Mouse (Mus musculus) neural tube, embryonic 12.5 days (tissue): Measurements from ENCODE around the gene Serpina5. TPM values are rescaled to one million over a fixed set of nuclear protein-coding genes. Genes with fewer than 3 reads are reported as not detected.
"Not testable (repeated sequence)": the region's sequence is repeated elsewhere in the genome, so short reads cannot be mapped to it uniquely, and the experiment has no call there.

Experiments
- ATAC-seq: fragments of 200-750 bp; cut with Nextera tagmentation; 2 replicates; pipeline ENCODE4 v1.8.0; 2017; ENCODE audit warnings: low read depth, mild to moderate bottlenecking, moderate TSS enrichment, moderate library complexity; ENCODE audit not compliant: low FRiP score
- H3K27ac ChIP-seq: fragments of 300-500 bp; sonication (generic); 2 replicates; pipeline ENCODE4 v1.5.1; 2016
- H3K27me3 ChIP-seq: fragments of 300-500 bp; sonication (generic); replicated peaks from 2 replicates; pipeline ENCODE4 v1.6.1; 2016; ENCODE audit warnings: mild to moderate bottlenecking
- H3K36me3 ChIP-seq: fragments of 300-500 bp; sonication (generic); 2 replicates; pipeline ENCODE4 v1.6.1; 2016; ENCODE audit warnings: mild to moderate bottlenecking
- H3K4me1 ChIP-seq: fragments of 300-500 bp; sonication (generic); 2 replicates; pipeline ENCODE4 v1.6.1; 2016
- H3K4me2 ChIP-seq: fragments of 300-500 bp; sonication (generic); replicated peaks from 2 replicates; pipeline ENCODE4 v1.6.1; 2016; ENCODE audit warnings: mild to moderate bottlenecking
- H3K4me3 ChIP-seq: fragments of 300-500 bp; sonication (generic); 2 replicates; pipeline ENCODE4 v1.5.1; 2016
- H3K9ac ChIP-seq: fragments of 300-500 bp; sonication (generic); 2 replicates; pipeline ENCODE4 v1.6.1; 2016; ENCODE audit warnings: mild to moderate bottlenecking
- H3K9me3 ChIP-seq: fragments of 300-500 bp; sonication (generic); 2 replicates; pipeline ENCODE4 v1.6.1; 2016; ENCODE audit warnings: mild to moderate bottlenecking
- WGBS: fragments of 180-500 bp; shearing (Covaris S2); methylation state at CpG from one replicate; pipeline ENCODE4 v1.1.7; 2016; 5-methylcytosine and 5-hydroxymethylcytosine counted together
- polyA plus RNA-seq: library from polyadenylated mRNA; unstranded; fragments of >200 nt; fragmentation: Nextera tagmentation; extraction: Ambion mirVana; gene quantifications from 2 replicates; pipeline ENCODE4 v1.2.1, GENCODE M21; 2016

Gene Serpina5
- polyA plus RNA-seq, 1 experiment from 2014 or later = not detected

GRCm38 (mm10) chr12:104072286-104072685, 28.6 kb upstream of the Serpina5 start:
- WGBS = 59% methylated on average over 5 of the region's 5 CpGs
- Histone ChIP-seq H3K27ac (no peak overlapping the region), H3K36me3 (no peaks in the 10 kb centered on the region), H3K4me1 (no peaks in the 10 kb centered on the region), H3K9ac (no peak overlapping the region), H3K27me3 (no peaks in the 10 kb centered on the region), H3K4me2 (no peak overlapping the region), H3K9me3 (no peaks in the 10 kb centered on the region), H3K4me3 (no peak overlapping the region)
- ATAC-seq = no peak

GRCm38 (mm10) chr12:104090119-104090518, 10.8 kb upstream of the Serpina5 start:
- Histone ChIP-seq H3K27ac (no peak overlapping the region), H3K9ac (no peak overlapping the region), H3K36me3 (no peaks in the 10 kb centered on the region), H3K4me3 (no peak overlapping the region), H3K27me3 (no peaks in the 10 kb centered on the region), H3K4me1 (no peaks in the 10 kb centered on the region), H3K4me2 (no peak overlapping the region), H3K9me3 (no peaks in the 10 kb centered on the region)
- no peak for ATAC-seq
- WGBS = 85% methylated on average over 2 of the region's 2 CpGs

- no peaks in the 10 kb centered on the region for H3K36me3 ChIP-seq
- no peaks in the 10 kb centered on the region for H3K9me3 ChIP-seq
- no peaks in the 10 kb centered on the region for H3K27me3 ChIP-seq
- 85% methylated on average over 1 of the region's 1 CpGs for WGBS
- no peak overlapping the region for H3K27ac ChIP-seq
- H3K4me3 ChIP-seq = no peak overlapping the region
- H3K4me1 ChIP-seq = no peaks in the 10 kb centered on the region
- no peak overlapping the region for H3K9ac ChIP-seq
- ATAC-seq = no peak
- no peak overlapping the region for H3K4me2 ChIP-seq
Measured at GRCm38 (mm10) chr12:104091303-104091702, 9.6 kb upstream of the Serpina5 start.

- no peak for ATAC-seq
- Histone ChIP-seq H3K36me3 (no peaks in the 10 kb centered on the region), H3K4me1 (no peaks in the 10 kb centered on the region), H3K9ac (no peak overlapping the region), H3K4me3 (no peak overlapping the region), H3K4me2 (no peak overlapping the region), H3K27me3 (no peaks in the 10 kb centered on the region), H3K9me3 (no peaks in the 10 kb centered on the region), H3K27ac (no peak overlapping the region)
Measured at GRCm38 (mm10) chr12:104105847-104106246, 4.9 kb downstream of the Serpina5 start.

GRCm38 (mm10) chr12:104106919-104107318, 6.0 kb downstream of the Serpina5 start:
- ATAC-seq = no peak
- Histone ChIP-seq H3K36me3 (no peaks in the 10 kb centered on the region), H3K27me3 (no peaks in the 10 kb centered on the region), H3K4me3 (no peak overlapping the region), H3K27ac (no peak overlapping the region), H3K4me2 (no peak overlapping the region), H3K4me1 (no peaks in the 10 kb centered on the region), H3K9me3 (no peaks in the 10 kb centered on the region), H3K9ac (no peak overlapping the region)

- Histone ChIP-seq H3K27ac (no peak overlapping the region), H3K9me3 (no peaks in the 10 kb centered on the region), H3K27me3 (no peaks in the 10 kb centered on the region), H3K36me3 (no peaks in the 10 kb centered on the region), H3K9ac (no peak overlapping the region), H3K4me1 (no peaks in the 10 kb centered on the region), H3K4me3 (no peak overlapping the region), H3K4me2 (no peak overlapping the region)
- 78% methylated on average over 2 of the region's 2 CpGs for WGBS
- ATAC-seq = no peak
Measured at GRCm38 (mm10) chr12:104108507-104108906, 7.6 kb downstream of the Serpina5 start.

- not testable (repeated sequence) for H3K9me3 ChIP-seq
- WGBS = 86% methylated on average over 11 of the region's 11 CpGs
Measured at GRCm38 (mm10) chr12:104112333-104112732, 11.4 kb downstream of the Serpina5 start, which contains the start of gene Serpina3a. Gene Serpina3a, plus strand, starts transcription at chr12:104112724.

GRCm38 (mm10) chr12:104114921-104115579, 14.1 kb downstream of the Serpina5 start:
- H3K4me1 ChIP-seq = no peaks in the 10 kb centered on the region
- no peak overlapping the region for H3K27ac ChIP-seq
- no peaks in the 10 kb centered on the region for H3K27me3 ChIP-seq
- no peaks in the 10 kb centered on the region for H3K36me3 ChIP-seq
- no peak overlapping the region for H3K4me3 ChIP-seq
- ATAC-seq = no peak
- 73% methylated on average over 3 of the region's 3 CpGs for WGBS
- H3K4me2 ChIP-seq = no peak overlapping the region
- no peaks in the 10 kb centered on the region for H3K9me3 ChIP-seq
- H3K9ac ChIP-seq = no peak overlapping the region

More at GRCm38 (mm10) chr12:104112333-104112732, 11.4 kb downstream of the Serpina5 start, which contains the start of gene Serpina3a:
- H3K9ac ChIP-seq, H3K4me1 ChIP-seq, H3K27me3 ChIP-seq, H3K4me2 ChIP-seq, H3K27ac ChIP-seq, H3K36me3 ChIP-seq, ATAC-seq, H3K4me3 ChIP-seq: not testable (repeated sequence)

GRCm38 (mm10) chr12:104123097-104123496, 22.2 kb downstream of the Serpina5 start:
- ATAC-seq = no peak
- H3K27me3 ChIP-seq = no peaks in the 10 kb centered on the region
- H3K4me3 ChIP-seq = no peak overlapping the region
- no peak overlapping the region for H3K27ac ChIP-seq
- H3K4me1 ChIP-seq = no peaks in the 10 kb centered on the region
- H3K4me2 ChIP-seq = no peak overlapping the region
- H3K9ac ChIP-seq = no peak overlapping the region
- WGBS = 78% methylated on average over 1 of the region's 1 CpGs
- no peaks in the 10 kb centered on the region for H3K9me3 ChIP-seq
- no peaks in the 10 kb centered on the region for H3K36me3 ChIP-seq

GRCm38 (mm10) chr12:104123996-104124395, 23.1 kb downstream of the Serpina5 start:
- Histone ChIP-seq H3K27me3 (no peaks in the 10 kb centered on the region), H3K4me2 (no peak overlapping the region), H3K4me3 (no peak overlapping the region), H3K9me3 (no peaks in the 10 kb centered on the region), H3K27ac (no peak overlapping the region), H3K9ac (no peak overlapping the region), H3K4me1 (no peaks in the 10 kb centered on the region), H3K36me3 (no peaks in the 10 kb centered on the region)
- ATAC-seq = no peak
- WGBS = 80% methylated on average over 2 of the region's 2 CpGs

GRCm38 (mm10) chr12:104125021-104125560, 24.2 kb downstream of the Serpina5 start:
- Histone ChIP-seq H3K4me1 (no peaks in the 10 kb centered on the region), H3K9me3 (no peaks in the 10 kb centered on the region), H3K4me2 (no peak overlapping the region), H3K36me3 (no peaks in the 10 kb centered on the region), H3K27ac (no peak overlapping the region), H3K9ac (no peak overlapping the region), H3K4me3 (no peak overlapping the region), H3K27me3 (no peaks in the 10 kb centered on the region)
- no peak for ATAC-seq
- 84% methylated on average over 5 of the region's 5 CpGs for WGBS

GRCm38 (mm10) chr12:104127696-104128095, 26.8 kb downstream of the Serpina5 start, which contains the start of gene Serpina3b:
Gene Serpina3b, plus strand, starts transcription at chr12:104127996.
- no peak within 1 kb of the TSS for H3K9ac ChIP-seq
- no peak within 1 kb of the TSS for H3K4me2 ChIP-seq
- no peaks in the 10 kb centered on the region for H3K27me3 ChIP-seq
- no peaks in the 10 kb centered on the region for H3K4me1 ChIP-seq
- WGBS = 86% methylated on average over 5 of the region's 5 CpGs
- H3K36me3 ChIP-seq = no peaks in the 10 kb centered on the region
- H3K9me3 ChIP-seq = no peaks in the 10 kb centered on the region
- no peak within 1 kb of the TSS for H3K4me3 ChIP-seq
- ATAC-seq = no peak
- H3K27ac ChIP-seq = no peak within 1 kb of the TSS

GRCm38 (mm10) chr12:104131041-104131440, 30.1 kb downstream of the Serpina5 start:
- Histone ChIP-seq H3K9ac (no peak overlapping the region), H3K4me2 (no peak overlapping the region), H3K4me3 (no peak overlapping the region), H3K9me3 (no peaks in the 10 kb centered on the region), H3K36me3 (no peaks in the 10 kb centered on the region), H3K4me1 (no peaks in the 10 kb centered on the region), H3K27ac (no peak overlapping the region), H3K27me3 (no peaks in the 10 kb centered on the region)
- ATAC-seq = no peak
